Mouse (Mus musculus) lung, embryonic 15.5 days (tissue): Measurements from ENCODE around the gene Efcab11. TPM values are rescaled to one million over a fixed set of nuclear protein-coding genes. Genes with fewer than 3 reads are reported as not detected.

Experiments used
- ATAC-seq: fragments of 200-750 bp; cut with Nextera tagmentation; 2 replicates; pipeline ENCODE4 v1.8.0; 2017; ENCODE audit warnings: moderate number of reproducible peaks, borderline replicate concordance; ENCODE audit not compliant: low FRiP score, low TSS enrichment; ENCODE audit errors: extremely low read depth
- H3K27ac ChIP-seq: fragments of 300-500 bp; sonication (generic); 2 replicates; pipeline ENCODE4 v1.5.1; 2015; ENCODE audit warnings: moderate library complexity, mild to moderate bottlenecking, inconsistent platforms
- H3K27me3 ChIP-seq: fragments of 300-500 bp; sonication (generic); 2 replicates; pipeline ENCODE4 v1.6.1; 2015; ENCODE audit warnings: inconsistent platforms
- H3K36me3 ChIP-seq: fragments of 300-500 bp; sonication (generic); 2 replicates; pipeline ENCODE4 v1.6.1; 2015; ENCODE audit warnings: inconsistent platforms
- H3K4me1 ChIP-seq: fragments of 300-500 bp; sonication (generic); 2 replicates; pipeline ENCODE4 v1.6.1; 2015; ENCODE audit warnings: inconsistent platforms
- H3K4me2 ChIP-seq: fragments of 300-500 bp; sonication (generic); 2 replicates; pipeline ENCODE4 v1.6.1; 2015; ENCODE audit warnings: inconsistent platforms, mild to moderate bottlenecking, moderate library complexity
- H3K4me3 ChIP-seq: fragments of 300-500 bp; sonication (generic); 2 replicates; pipeline ENCODE4 v1.5.1; 2015; ENCODE audit warnings: mild to moderate bottlenecking, inconsistent platforms
- H3K9ac ChIP-seq: fragments of 300-500 bp; sonication (generic); 2 replicates; pipeline ENCODE4 v1.6.1; 2015; ENCODE audit warnings: inconsistent platforms
- H3K9me3 ChIP-seq: fragments of 300-500 bp; sonication (generic); 2 replicates; pipeline ENCODE4 v1.6.1; 2016; ENCODE audit warnings: inconsistent platforms
- WGBS: fragments of 180-500 bp; shearing (Covaris S2); methylation state at CpG from one replicate; pipeline ENCODE4 v1.1.7; 2015; 5-methylcytosine and 5-hydroxymethylcytosine counted together
- polyA plus RNA-seq: library from polyadenylated mRNA; unstranded; fragments of >200 nt; fragmentation: Nextera tagmentation; extraction: Ambion mirVana; gene quantifications from 2 replicates; pipeline ENCODE4 v1.2.1, GENCODE M21; 2015

Gene Efcab11
- polyA plus RNA-seq, 1 experiment from 2014 or later, result 19.2 TPM

GRCm38 (mm10) chr12:99686418-99686992 lies 197.7 kb downstream of the Efcab11 start:
- H3K9ac ChIP-seq, result no peak overlapping the region
- no peak for ATAC-seq
- H3K4me3 ChIP-seq, result no peak overlapping the region
- no peaks in the 10 kb centered on the region for H3K27me3 ChIP-seq
- H3K36me3 ChIP-seq, result no peaks in the 10 kb centered on the region
- H3K4me1 ChIP-seq, result no peaks in the 10 kb centered on the region
- no peak overlapping the region for H3K4me2 ChIP-seq
- 52% methylated on average over 6 of the region's 6 CpGs for WGBS
- H3K27ac ChIP-seq, result 0 out of 2 replicates have a peak overlapping the region, but pooled peaks have one; percentile 7
- no peaks in the 10 kb centered on the region for H3K9me3 ChIP-seq

DNA sequence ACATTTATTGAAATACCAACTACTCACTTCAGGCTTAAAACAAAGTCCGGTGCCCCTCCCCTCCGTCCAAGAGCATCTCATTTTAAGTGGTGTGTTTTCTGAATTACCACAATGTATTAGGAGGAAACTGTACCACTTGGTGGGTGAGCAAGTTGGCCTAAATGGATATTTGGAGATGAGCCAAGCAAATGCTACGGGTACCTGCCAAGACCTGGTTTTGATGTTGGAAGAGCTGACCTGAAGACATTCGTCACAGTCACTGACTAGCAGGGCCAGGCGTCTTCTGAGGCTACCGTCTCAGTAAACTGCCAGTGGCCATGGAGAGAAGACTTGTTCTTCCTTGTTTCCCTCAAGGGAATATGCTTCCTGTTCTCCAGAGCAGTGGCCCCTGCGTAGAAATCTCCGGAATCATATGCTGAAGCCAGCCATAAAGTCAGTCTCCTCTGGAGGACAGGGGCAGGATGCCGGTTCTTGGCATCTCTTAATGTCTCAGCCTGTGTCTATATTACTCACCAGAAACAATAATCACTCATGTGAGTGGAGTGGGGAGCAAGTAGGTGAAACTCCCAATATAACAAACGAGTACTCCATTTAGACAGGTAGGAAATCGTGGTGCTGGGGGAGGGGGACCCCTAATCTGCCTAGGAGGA lies 198.7 kb downstream of the Efcab11 start:
- no peaks in the 10 kb centered on the region for H3K27me3 ChIP-seq
- no peak overlapping the region for H3K4me3 ChIP-seq
- ATAC-seq, result no peak
- WGBS, result 62% methylated on average over 11 of the region's 11 CpGs
- H3K4me2 ChIP-seq, result no peak overlapping the region
- H3K9ac ChIP-seq, result no peak overlapping the region
- no peaks in the 10 kb centered on the region for H3K4me1 ChIP-seq
- 0 out of 2 replicates have a peak overlapping the region, but pooled peaks have one; percentile 7 for H3K27ac ChIP-seq
- H3K9me3 ChIP-seq, result no peaks in the 10 kb centered on the region
- H3K36me3 ChIP-seq, result no peaks in the 10 kb centered on the region

GRCm38 (mm10) chr12:99681681-99682080 lies 202.6 kb downstream of the Efcab11 start:
- H3K9ac ChIP-seq, result no peak overlapping the region
- H3K4me2 ChIP-seq, result no peak overlapping the region
- 43% methylated on average over 4 of the region's 4 CpGs for WGBS

DNA sequence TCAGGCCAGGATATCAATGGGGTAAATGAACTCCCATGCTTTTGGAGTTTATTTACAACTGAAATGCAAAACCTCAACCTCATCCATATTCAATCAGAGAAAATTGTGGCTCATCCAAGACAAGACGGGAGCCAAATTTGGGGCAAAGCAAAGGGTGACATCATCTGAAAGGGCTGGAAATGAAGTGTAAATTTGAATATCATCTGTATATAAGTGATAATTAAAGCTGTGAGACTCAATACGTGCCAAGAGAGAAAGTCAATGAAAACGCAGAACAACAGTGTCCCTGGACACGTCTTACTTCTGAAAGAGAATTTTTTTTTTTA lies 212.4 kb downstream of the Efcab11 start:
- Histone ChIP-seq H3K9ac (no peak overlapping the region), H3K9me3 (no peaks in the 10 kb centered on the region), H3K36me3 (no peaks in the 10 kb centered on the region), H3K4me1 (peaks cover 18% of the 10 kb centered on the region), H3K27me3 (no peaks in the 10 kb centered on the region), H3K4me2 (no peak overlapping the region), H3K4me3 (no peak overlapping the region), H3K27ac (no peak overlapping the region)
- no peak for ATAC-seq
- WGBS, result 61% methylated on average over 4 of the region's 4 CpGs

More at GRCm38 (mm10) chr12:99681681-99682080, 202.6 kb downstream of the Efcab11 start:
- ATAC-seq, result no peak
- H3K9me3 ChIP-seq, result no peaks in the 10 kb centered on the region
- no peaks in the 10 kb centered on the region for H3K4me1 ChIP-seq
- no peaks in the 10 kb centered on the region for H3K36me3 ChIP-seq
- no peak overlapping the region for H3K27ac ChIP-seq
- H3K4me3 ChIP-seq, result no peak overlapping the region
- H3K27me3 ChIP-seq, result no peaks in the 10 kb centered on the region

DNA sequence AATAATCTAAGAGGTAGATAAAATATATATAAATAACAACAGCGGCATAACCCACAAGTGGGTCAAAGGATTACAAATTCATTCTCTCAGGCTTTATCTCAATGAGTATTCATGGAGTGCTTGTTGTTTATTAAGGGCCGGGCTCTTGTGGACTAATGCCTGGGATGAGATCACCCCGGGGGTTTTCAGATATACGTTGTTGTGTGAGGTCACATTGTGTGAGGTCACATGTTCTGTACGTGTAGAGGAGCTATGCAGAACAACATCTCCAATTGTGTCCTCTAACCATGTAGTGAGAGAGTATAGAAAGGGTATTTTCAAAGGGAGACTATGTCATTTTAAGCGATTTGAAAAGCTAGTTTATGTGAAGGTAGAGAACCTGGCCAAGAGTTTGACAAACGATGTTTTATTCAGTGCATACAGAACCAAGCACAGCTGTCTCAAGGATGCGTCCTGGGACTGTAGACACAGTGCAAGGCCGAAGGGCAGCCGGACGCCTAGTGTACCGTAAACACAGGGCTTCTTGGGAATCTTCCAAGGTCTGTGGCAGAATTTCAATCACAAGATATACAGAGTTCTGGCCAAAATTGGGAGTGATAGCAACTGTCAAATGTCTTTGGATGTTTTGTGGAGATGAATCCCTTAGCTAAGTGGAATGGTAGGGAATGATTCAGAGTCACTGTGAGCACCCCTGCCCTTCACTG lies 212.9 kb downstream of the Efcab11 start:
- Histone ChIP-seq H3K36me3 (no peaks in the 10 kb centered on the region), H3K4me3 (no peak overlapping the region), H3K9me3 (no peaks in the 10 kb centered on the region), H3K9ac (no peak overlapping the region), H3K27me3 (no peaks in the 10 kb centered on the region), H3K4me1 (peaks cover 18% of the 10 kb centered on the region), H3K4me2 (0 out of 2 replicates have a peak overlapping the region, but pooled peaks have one; percentile 30), H3K27ac (no peak overlapping the region)
- peak; percentile 94 for ATAC-seq
- WGBS, result 44% methylated on average over 12 of the region's 12 CpGs

- ATAC-seq, result no peak
- Histone ChIP-seq H3K9me3 (no peaks in the 10 kb centered on the region), H3K27me3 (no peaks in the 10 kb centered on the region), H3K27ac (no peak overlapping the region), H3K36me3 (no peaks in the 10 kb centered on the region), H3K4me3 (no peak overlapping the region), H3K4me2 (peak overlapping the region; percentile 30; the same call in 1 of the 2 replicates), H3K4me1 (peaks cover 18% of the 10 kb centered on the region), H3K9ac (no peak overlapping the region)
- 50% methylated on average over 7 of the region's 7 CpGs for WGBS
These were observed 213.5 kb downstream of the Efcab11 start for GRCm38 (mm10) chr12:99670762-99671152.

- WGBS, result 53% methylated on average over 26 of the region's 26 CpGs
- Histone ChIP-seq H3K4me2 (peak overlapping the region; percentile 30), H3K27ac (no peak overlapping the region), H3K9me3 (no peaks in the 10 kb centered on the region), H3K36me3 (no peaks in the 10 kb centered on the region), H3K27me3 (no peaks in the 10 kb centered on the region), H3K9ac (no peak overlapping the region), H3K4me3 (no peak overlapping the region), H3K4me1 (peaks cover 18% of the 10 kb centered on the region)
- no peak; the same call in 1 of the 2 replicates for ATAC-seq
These were observed 214.1 kb downstream of the Efcab11 start for GRCm38 (mm10) chr12:99669976-99670761.

GRCm38 (mm10) chr12:99654991-99655880 lies 229.0 kb downstream of the Efcab11 start:
- 62% methylated on average over 19 of the region's 19 CpGs for WGBS
- Histone ChIP-seq H3K4me2 (no peak overlapping the region), H3K27ac (no peak overlapping the region), H3K36me3 (no peaks in the 10 kb centered on the region), H3K27me3 (no peaks in the 10 kb centered on the region), H3K4me3 (no peak overlapping the region), H3K4me1 (no peaks in the 10 kb centered on the region), H3K9me3 (no peaks in the 10 kb centered on the region), H3K9ac (no peak overlapping the region)
- no peak for ATAC-seq

DNA sequence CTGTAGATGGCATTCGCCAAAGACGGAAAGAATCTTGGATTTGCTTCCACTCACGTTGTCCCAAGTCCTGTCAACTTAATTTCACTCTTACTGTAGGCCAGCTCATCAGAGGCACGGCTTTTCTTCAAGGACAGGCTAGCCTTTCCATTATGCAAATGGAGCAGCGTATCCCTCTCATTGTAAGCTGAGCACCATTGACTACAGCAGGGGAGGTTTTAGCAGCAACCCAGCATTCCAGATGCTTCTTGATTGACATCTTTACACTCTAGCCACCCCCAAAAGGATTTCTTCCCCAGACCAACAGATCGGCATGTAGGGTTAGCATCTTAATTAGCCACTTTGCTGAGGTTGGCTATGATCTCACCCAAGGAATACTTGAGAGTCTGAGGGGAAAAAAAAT lies 231.8 kb downstream of the Efcab11 start:
- no peaks in the 10 kb centered on the region for H3K27me3 ChIP-seq
- H3K4me1 ChIP-seq, result no peaks in the 10 kb centered on the region
- no peak overlapping the region for H3K9ac ChIP-seq
- 63% methylated on average over 6 of the region's 6 CpGs for WGBS
- H3K27ac ChIP-seq, result no peak overlapping the region
- H3K9me3 ChIP-seq, result no peaks in the 10 kb centered on the region
- ATAC-seq, result no peak
- no peak overlapping the region for H3K4me2 ChIP-seq
- H3K36me3 ChIP-seq, result no peaks in the 10 kb centered on the region
- no peak overlapping the region for H3K4me3 ChIP-seq

DNA sequence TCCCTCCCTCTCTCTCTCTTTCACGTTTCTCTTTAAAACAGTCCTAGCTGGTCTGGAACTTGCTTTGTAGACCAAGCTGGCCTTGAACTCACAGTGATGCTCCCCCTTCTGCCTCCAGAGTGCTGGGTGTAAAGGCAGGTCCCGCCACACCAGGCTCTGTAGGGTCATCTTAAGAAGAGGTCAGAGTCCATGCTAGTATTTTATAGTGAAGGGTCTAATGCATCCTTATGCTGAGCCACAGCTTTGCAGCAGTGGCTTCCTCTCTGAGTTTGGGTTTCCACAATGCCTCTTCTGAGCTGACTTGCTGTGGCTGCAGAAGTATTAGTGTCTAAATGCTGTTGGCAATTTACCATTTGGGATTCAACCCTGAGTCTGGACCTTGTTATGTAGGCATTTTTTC lies 234.5 kb downstream of the Efcab11 start:
- Histone ChIP-seq H3K36me3 (no peaks in the 10 kb centered on the region), H3K4me2 (no peak overlapping the region), H3K9ac (no peak overlapping the region), H3K27me3 (no peaks in the 10 kb centered on the region), H3K27ac (no peak overlapping the region), H3K9me3 (peaks cover 6% of the 10 kb centered on the region; the same call in 1 of the 2 replicates), H3K4me3 (no peak overlapping the region), H3K4me1 (no peaks in the 10 kb centered on the region)
- no peak for ATAC-seq
- WGBS, result 44% methylated on average over 2 of the region's 2 CpGs

GRCm38 (mm10) chr12:99648781-99649180 lies 235.5 kb downstream of the Efcab11 start:
- Histone ChIP-seq H3K9me3 (peaks cover 8% of the 10 kb centered on the region; the same call in 1 of the 2 replicates), H3K9ac (no peak overlapping the region), H3K4me1 (no peaks in the 10 kb centered on the region), H3K36me3 (no peaks in the 10 kb centered on the region), H3K4me3 (no peak overlapping the region), H3K4me2 (no peak overlapping the region), H3K27me3 (no peaks in the 10 kb centered on the region), H3K27ac (no peak overlapping the region)
- WGBS, result 83% methylated on average over 2 of the region's 2 CpGs
- no peak for ATAC-seq
